Mouse (Mus musculus): ENCODE results near the gene Pbp2. TPM values are rescaled to one million over a fixed set of nuclear protein-coding genes. Genes with fewer than 3 reads are reported as not detected.

Gene Pbp2
- polyA plus RNA-seq, 1 experiment from 2014 or later, result not detected

DNA sequence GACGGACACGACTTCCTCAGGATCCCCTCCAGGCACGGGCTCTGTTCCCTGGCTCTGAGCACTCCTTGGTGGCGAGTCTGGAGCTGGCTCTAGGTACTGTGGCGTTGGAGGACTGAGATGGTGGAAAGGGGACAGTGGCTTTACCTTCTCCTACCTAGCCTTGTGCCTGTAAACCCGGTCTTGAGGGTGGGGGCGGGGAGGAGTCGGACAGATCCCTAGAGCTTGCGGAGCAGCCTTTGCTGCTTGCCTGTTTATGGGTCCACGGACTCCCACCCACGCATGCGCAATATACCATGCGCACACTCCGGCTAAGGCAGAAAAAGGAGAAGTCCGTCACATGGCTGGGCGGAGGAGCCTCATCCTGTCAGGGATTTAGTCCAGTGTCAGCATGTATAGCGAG, 13.9 kb downstream of the Pbp2 start:
- Histone ChIP-seq H3K36me3 (replicated peaks) (no peaks in the 10 kb centered on the region), H3K27me3 (no peaks in the 10 kb centered on the region), H3K4me2 (no peak overlapping the region), H3K9me3 (no peaks in the 10 kb centered on the region), H3K27ac (no peak overlapping the region), H3K4me3 (replicated peaks) (no peak overlapping the region), H3K4me1 (no peaks in the 10 kb centered on the region), H3K9ac (no peak overlapping the region)
- WGBS, result 83% methylated on average over 17 of the region's 17 CpGs
- ATAC-seq (ENCODE audit: low FRiP score), result no peak

DNA sequence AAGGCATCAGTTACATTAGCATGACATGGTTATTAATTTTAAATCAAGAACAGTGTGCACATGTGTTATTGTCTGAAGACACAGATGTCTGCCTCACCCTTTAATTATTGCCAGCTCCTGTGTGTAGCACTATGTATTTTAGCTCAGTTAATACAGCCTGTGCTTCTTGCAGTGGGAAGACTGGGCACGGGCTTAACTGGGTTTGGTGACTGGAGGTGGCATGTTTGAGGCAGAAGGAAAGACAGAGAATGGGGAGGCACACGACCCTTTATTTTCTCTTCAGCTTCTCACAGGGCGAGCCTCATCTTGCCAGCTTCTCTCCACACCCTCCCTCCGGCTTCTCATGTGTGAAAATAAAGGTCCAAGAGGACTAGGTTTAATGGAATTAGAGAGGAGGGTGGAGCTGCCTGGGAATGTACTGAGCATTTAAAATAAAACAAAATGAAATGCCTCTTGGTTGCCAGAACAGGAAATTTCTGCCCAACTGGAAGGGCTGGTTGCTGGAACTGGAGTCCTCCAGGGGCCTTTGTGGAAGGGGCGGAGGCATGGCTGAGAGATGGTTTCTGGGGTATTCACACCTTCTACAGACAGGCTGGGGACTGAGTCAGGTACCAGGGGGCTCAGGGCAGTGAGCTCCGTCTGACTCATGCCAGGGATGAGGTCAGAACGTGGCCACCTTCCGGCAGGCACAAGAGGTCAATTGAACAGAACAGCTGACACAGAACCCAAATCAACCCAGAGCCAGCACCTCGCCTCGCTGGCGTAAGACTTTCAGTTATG, 14.9 kb downstream of the Pbp2 start:
- Histone ChIP-seq H3K27ac (no peak overlapping the region), H3K9me3 (no peaks in the 10 kb centered on the region), H3K27me3 (no peaks in the 10 kb centered on the region), H3K4me1 (no peaks in the 10 kb centered on the region), H3K36me3 (replicated peaks) (no peaks in the 10 kb centered on the region), H3K4me3 (replicated peaks) (no peak overlapping the region), H3K4me2 (no peak overlapping the region), H3K9ac (no peak overlapping the region)
- ATAC-seq (ENCODE audit: low FRiP score), result no peak
- 78% methylated on average over 11 of the region's 11 CpGs for WGBS

DNA sequence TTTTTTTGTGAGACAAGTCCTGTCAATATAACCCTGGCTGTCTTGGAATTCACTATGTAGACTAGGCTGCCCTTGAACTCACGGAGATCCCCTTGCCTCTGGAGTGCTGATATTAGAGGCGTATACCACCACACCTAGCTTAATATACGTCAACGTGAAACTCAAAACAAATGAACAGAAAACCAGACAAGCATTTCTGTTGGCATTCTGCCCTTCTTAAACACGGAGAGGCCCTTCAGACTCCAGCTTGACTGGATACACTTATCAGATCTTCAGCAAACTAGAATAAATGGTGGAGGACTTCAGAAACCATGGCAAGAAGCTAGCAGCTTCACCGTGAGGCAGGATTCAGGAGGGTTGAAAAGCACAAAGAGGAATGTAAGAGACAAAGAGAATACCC, 16.1 kb downstream of the Pbp2 start:
- ATAC-seq (ENCODE audit: low FRiP score), result no peak
- no peaks in the 10 kb centered on the region for H3K36me3 ChIP-seq (replicated peaks)
- H3K4me1 ChIP-seq, result no peaks in the 10 kb centered on the region
- 91% methylated on average over 6 of the region's 6 CpGs for WGBS
- no peak overlapping the region for H3K9ac ChIP-seq
- H3K27me3 ChIP-seq, result no peaks in the 10 kb centered on the region
- no peak overlapping the region for H3K27ac ChIP-seq
- H3K4me3 ChIP-seq (replicated peaks), result no peak overlapping the region
- H3K9me3 ChIP-seq, result no peaks in the 10 kb centered on the region
- H3K4me2 ChIP-seq, result no peak overlapping the region

DNA sequence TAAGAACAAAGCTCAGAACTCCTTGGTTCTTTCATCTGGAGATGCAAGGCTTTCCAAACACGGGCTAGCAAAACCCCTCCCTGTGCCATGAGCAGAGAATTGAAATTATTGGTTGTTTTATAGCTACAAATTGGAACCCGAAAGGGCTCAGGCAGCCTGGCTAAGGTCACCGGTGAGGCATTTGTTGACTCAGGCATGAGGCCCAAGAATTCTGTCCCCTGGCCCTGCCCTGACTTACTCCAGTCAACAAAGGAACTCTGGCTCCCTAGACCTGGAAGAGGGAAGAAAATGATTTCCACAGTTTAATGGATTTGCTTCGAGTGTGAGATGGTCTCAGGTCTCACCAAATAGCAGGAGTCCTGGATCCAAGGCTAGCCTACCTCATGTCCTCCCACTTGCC, 17.8 kb downstream of the Pbp2 start:
- H3K36me3 ChIP-seq (replicated peaks), result no peaks in the 10 kb centered on the region
- H3K9ac ChIP-seq, result no peak overlapping the region
- no peaks in the 10 kb centered on the region for H3K4me1 ChIP-seq
- WGBS, result 82% methylated on average over 4 of the region's 4 CpGs
- H3K27me3 ChIP-seq, result no peaks in the 10 kb centered on the region
- H3K27ac ChIP-seq, result no peak overlapping the region
- no peak for ATAC-seq (ENCODE audit: low FRiP score)
- H3K4me2 ChIP-seq, result no peak overlapping the region
- no peaks in the 10 kb centered on the region for H3K9me3 ChIP-seq
- no peak overlapping the region for H3K4me3 ChIP-seq (replicated peaks)

DNA sequence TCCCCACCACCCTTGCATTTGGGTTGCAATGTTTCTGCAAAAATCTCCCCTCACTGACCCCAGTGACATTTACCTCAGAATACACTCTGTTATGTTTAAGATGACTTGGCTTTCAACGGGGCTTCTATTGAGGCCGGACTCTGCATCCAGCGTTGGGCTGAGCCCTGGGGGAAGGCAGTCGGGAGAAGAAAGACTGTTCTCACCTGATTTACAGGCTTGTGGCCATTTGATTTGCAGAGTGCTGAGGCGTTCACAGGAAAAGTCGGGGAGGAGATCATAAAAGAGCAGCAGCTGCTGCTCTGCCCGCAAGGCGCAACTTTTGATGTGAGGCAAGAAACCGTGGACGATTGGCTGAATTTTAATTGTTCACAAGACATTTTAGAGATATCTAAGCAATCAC, 30.3 kb downstream of the Pbp2 start:
- Histone ChIP-seq H3K9ac (no peak overlapping the region), H3K4me2 (no peak overlapping the region)

DNA sequence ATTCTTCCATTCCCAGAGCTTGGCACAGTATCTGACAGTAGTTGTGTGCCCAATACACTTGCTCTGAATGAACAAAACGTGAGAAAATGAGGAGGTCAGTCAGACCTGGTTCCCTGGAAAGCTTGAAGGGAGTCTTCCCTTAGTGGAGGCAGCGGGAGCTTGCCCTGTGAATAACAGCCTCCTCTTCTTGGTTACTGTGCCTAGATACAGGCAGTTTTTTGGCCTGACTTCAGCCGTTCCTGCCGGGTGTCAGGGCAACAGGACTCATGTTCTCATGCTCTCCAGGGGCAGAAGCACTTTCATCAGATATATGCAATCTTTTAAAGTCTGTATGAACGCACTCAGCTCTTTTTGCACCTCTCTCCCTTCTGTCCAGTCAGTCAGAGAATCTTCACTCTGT, 30.9 kb downstream of the Pbp2 start:
- H3K27ac ChIP-seq, result no peak overlapping the region
- no peaks in the 10 kb centered on the region for H3K27me3 ChIP-seq
- ATAC-seq (ENCODE audit: low FRiP score), result no peak
- WGBS, result 80% methylated on average over 5 of the region's 5 CpGs
- H3K9me3 ChIP-seq, result no peaks in the 10 kb centered on the region
- H3K4me2 ChIP-seq, result no peak overlapping the region
- no peaks in the 10 kb centered on the region for H3K36me3 ChIP-seq (replicated peaks)
- no peak overlapping the region for H3K9ac ChIP-seq
- no peak overlapping the region for H3K4me3 ChIP-seq (replicated peaks)
- H3K4me1 ChIP-seq, result no peaks in the 10 kb centered on the region

More for the DNA sequence above, 30.3 kb downstream of the Pbp2 start:
- no peaks in the 10 kb centered on the region for H3K36me3 ChIP-seq (replicated peaks)
- 61% methylated on average over 10 of the region's 10 CpGs for WGBS
- H3K4me1 ChIP-seq, result no peaks in the 10 kb centered on the region
- H3K4me3 ChIP-seq (replicated peaks), result no peak overlapping the region
- H3K9me3 ChIP-seq, result no peaks in the 10 kb centered on the region
- ATAC-seq (ENCODE audit: low FRiP score), result no peak
- no peaks in the 10 kb centered on the region for H3K27me3 ChIP-seq
- no peak overlapping the region for H3K27ac ChIP-seq

DNA sequence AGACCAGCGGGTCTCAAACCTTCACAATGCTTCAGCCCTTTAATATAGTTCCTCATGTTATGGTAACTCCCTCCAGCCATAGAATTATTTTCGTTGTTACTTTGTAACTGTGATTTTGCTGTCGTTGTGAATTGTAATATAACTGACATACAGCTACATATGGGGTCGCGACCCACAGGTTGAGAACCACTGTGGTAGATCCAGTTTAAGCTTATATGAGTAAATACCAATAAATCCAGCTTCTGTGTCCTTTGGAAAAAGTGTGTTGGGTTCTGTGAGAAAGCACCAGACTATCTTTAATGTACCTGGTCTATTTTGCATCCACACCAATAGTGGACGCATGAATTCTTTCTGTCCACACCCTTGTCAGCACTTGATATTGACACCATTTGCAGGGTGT, 31.9 kb downstream of the Pbp2 start:
- no peak overlapping the region for H3K4me2 ChIP-seq
- no peaks in the 10 kb centered on the region for H3K27me3 ChIP-seq
- WGBS, result 90% methylated on average over 6 of the region's 6 CpGs
- no peak overlapping the region for H3K9ac ChIP-seq
- H3K9me3 ChIP-seq, result no peaks in the 10 kb centered on the region
- no peak overlapping the region for H3K4me3 ChIP-seq (replicated peaks)
- ATAC-seq (ENCODE audit: low FRiP score), result no peak
- H3K27ac ChIP-seq, result no peak overlapping the region
- H3K36me3 ChIP-seq (replicated peaks), result no peaks in the 10 kb centered on the region
- H3K4me1 ChIP-seq, result no peaks in the 10 kb centered on the region

DNA sequence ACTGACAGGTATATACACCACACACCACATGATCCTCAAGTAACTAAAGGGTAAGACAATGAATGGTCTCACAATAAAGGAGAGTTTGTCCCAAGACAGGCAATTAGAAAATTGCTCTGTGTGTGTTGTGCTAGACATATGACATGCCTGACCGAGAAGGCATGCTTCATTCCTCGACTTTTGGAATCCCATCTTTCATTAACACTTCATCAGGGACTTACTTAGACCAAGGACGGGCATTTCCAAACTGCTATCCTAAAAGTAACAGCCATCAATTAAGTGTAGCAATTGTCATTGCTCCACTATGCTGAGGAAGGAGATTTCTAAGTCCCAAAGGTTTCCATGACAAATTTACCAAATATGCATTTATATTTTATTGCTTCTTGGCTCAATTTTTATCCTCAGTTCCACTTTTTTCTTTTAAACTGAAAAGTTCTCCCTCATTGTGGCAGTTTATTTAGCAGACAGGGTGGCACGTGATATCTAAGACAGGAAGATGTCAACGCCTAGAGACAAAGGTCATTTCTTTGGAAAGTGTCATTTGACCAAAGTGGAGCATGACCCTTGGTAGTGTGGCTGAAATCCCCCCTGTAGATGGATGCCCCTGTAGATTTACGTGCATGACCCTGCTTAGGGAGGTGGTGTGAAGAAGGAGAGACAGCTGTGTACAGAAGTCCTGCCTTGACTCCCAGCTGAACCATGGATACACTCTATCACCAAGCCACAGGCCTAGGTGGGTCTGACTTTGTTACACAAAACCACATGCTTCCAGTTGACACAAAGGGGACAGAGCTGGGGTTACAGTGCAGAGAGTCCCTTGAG, 33.5 kb downstream of the Pbp2 start:
- Histone ChIP-seq H3K9me3 (no peaks in the 10 kb centered on the region), H3K4me1 (no peaks in the 10 kb centered on the region), H3K4me3 (replicated peaks) (no peak overlapping the region), H3K9ac (no peak overlapping the region), H3K27me3 (no peaks in the 10 kb centered on the region), H3K36me3 (replicated peaks) (no peaks in the 10 kb centered on the region), H3K27ac (no peak overlapping the region), H3K4me2 (no peak overlapping the region)
- WGBS, result 86% methylated on average over 6 of the region's 6 CpGs
- ATAC-seq (ENCODE audit: low FRiP score), result no peak

DNA sequence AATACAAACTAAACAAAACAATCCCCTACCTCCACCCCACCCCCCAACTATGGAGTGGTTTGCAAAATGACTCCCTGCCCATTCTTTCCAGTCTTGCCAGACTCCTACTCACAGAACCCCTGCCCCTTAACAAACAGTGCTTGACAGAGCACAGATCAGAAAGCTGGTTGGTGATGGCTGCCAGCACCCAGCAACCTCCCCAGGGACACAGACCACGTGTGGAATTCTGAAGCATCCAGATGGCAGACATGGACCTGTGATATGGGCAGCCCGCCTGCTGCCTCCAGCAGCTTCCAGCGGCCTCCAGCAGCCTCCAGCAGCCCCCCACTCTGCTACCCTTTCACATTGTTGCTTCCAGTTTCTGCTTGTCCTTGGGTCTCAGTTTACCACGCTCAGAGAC, 35.0 kb downstream of the Pbp2 start:
- 72% methylated on average over 4 of the region's 4 CpGs for WGBS
- ATAC-seq (ENCODE audit: low FRiP score), result no peak
- no peaks in the 10 kb centered on the region for H3K9me3 ChIP-seq
- no peak overlapping the region for H3K4me2 ChIP-seq
- H3K36me3 ChIP-seq (replicated peaks), result no peaks in the 10 kb centered on the region
- peaks cover 3% of the 10 kb centered on the region; the same call in 1 of the 2 replicates for H3K27me3 ChIP-seq
- no peak overlapping the region for H3K4me3 ChIP-seq (replicated peaks)
- no peak overlapping the region for H3K27ac ChIP-seq
- no peak overlapping the region for H3K9ac ChIP-seq
- 0 out of 2 replicates have a peak, but pooled peaks cover under 1% of the 10 kb centered on the region for H3K4me1 ChIP-seq

DNA sequence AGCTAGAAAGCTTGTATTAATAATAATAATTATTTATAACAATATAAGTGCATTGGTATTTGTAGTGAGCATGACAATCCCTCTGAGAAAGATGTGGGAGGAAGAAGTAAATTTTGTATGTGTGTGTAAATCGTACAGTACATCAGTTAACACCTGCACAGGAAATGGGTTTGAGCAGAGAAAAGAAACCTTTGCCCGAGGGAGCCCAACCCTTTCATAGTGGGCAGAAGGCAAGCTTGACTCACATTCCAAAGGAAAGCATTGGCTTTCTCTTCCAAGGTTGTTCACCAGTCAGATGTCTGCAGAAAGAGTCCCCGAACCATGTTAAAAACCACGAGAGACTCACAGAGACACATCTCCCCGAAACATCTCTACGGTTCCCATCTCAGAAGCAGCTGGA, 37.1 kb downstream of the Pbp2 start:
- no peak overlapping the region for H3K4me2 ChIP-seq
- ATAC-seq (ENCODE audit: low FRiP score), result no peak
- H3K27me3 ChIP-seq, result peaks cover 4% of the 10 kb centered on the region; the same call in 1 of the 2 replicates
- WGBS, result 96% methylated on average over 6 of the region's 6 CpGs
- no peak overlapping the region for H3K27ac ChIP-seq
- no peak overlapping the region for H3K9ac ChIP-seq
- H3K4me3 ChIP-seq (replicated peaks), result no peak overlapping the region
- no peaks in the 10 kb centered on the region for H3K9me3 ChIP-seq
- H3K4me1 ChIP-seq, result peaks cover 8% of the 10 kb centered on the region; the same call in 1 of the 2 replicates
- no peaks in the 10 kb centered on the region for H3K36me3 ChIP-seq (replicated peaks)

DNA sequence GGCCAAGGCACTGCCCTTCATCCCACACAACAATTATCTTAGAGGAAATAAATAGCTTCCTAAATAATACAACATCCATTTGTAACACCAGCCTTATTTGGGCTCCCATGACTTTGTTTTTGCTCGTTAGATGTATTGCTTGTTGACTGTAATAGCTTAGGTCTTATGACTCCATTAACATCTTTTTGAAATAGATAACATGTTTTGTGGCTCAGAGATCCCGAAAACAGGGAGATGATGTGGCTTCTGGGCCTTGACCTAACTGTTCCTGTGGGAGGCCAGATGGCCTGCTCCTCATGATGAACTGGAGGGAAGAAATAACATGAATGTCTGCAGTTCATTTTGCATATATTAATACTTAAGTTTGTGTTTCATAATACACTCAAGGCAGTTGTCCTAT, 38.4 kb downstream of the Pbp2 start:
- Histone ChIP-seq H3K4me1 (peaks cover 8% of the 10 kb centered on the region; the same call in 1 of the 2 replicates), H3K9ac (no peak overlapping the region), H3K4me2 (no peak overlapping the region), H3K4me3 (replicated peaks) (no peak overlapping the region), H3K36me3 (replicated peaks) (no peaks in the 10 kb centered on the region), H3K27me3 (peaks cover 6% of the 10 kb centered on the region; the same call in 1 of the 2 replicates), H3K9me3 (no peaks in the 10 kb centered on the region), H3K27ac (no peak overlapping the region)
- 77% methylated on average over 2 of the region's 2 CpGs for whole genome bisulfite sequencing
- no peak for ATAC-seq (ENCODE audit: low FRiP score)

DNA sequence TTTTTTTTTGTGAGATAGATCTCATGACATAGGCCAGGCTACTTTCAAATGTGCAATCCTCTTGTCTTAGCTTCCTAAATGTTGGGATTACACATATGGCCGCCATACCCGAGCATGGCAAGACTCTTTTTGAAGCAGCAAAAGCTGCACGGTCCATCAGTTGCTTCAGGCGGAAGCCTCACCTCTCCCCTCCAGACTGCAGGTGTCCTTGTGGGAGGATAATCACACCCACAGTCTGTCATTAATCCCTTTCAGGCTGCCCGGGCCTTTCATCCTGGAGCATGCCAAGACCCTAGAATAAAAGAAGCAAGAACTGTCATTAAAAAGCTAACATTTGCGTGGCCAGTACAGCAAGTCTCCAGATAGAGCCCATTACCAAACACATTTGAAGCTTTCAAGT, 40.6 kb downstream of the Pbp2 start:
- WGBS, result 22% methylated on average over 6 of the region's 6 CpGs
- Histone ChIP-seq H3K4me3 (replicated peaks) (no peak overlapping the region), H3K9me3 (no peaks in the 10 kb centered on the region), H3K27ac (no peak overlapping the region), H3K4me1 (peaks cover 8% of the 10 kb centered on the region; the same call in 1 of the 2 replicates), H3K4me2 (no peak overlapping the region), H3K9ac (no peak overlapping the region), H3K36me3 (replicated peaks) (no peaks in the 10 kb centered on the region), H3K27me3 (peaks cover 6% of the 10 kb centered on the region; the same call in 1 of the 2 replicates)
- ATAC-seq (ENCODE audit: low FRiP score), result no peak
